ENCODE assay signal across 8 mouse cellular contexts in genomic region chr7:123124299-123124716, GRCm38 (mm10). TPM values are rescaled to one million over a fixed set of nuclear protein-coding genes. Genes with fewer than 3 reads are reported as not detected.
DNase-seq lines count a peak whose midpoint lies in the region; ATAC-seq and TF ChIP-seq lines count a peak whose summit lies in the region.

No protein-coding gene starts in this region.

- TF ChIP-seq CTCF in intestine, postnatal 0 days (IDR thresholded peaks at IDR 0.05; ENCODE audit: low read depth) = no peak

- H3K9ac ChIP-seq in heart, embryonic 13.5 days = peak overlapping the region; percentile 100
- H3K9ac ChIP-seq in embryonic facial prominence, embryonic 14.5 days (ENCODE audit: low read depth, low read length) = peak overlapping the region; percentile 99
- peak overlapping the region; percentile 97 for H3K9ac ChIP-seq in intestine, postnatal 0 days (ENCODE audit: low read depth, low read length)
- peak overlapping the region; percentile 98 for H3K9ac ChIP-seq in neural tube, embryonic 13.5 days

- H3K27me3 ChIP-seq in heart, embryonic 13.5 days (replicated peaks) = no peaks in the 10 kb centered on the region
- no peaks in the 10 kb centered on the region for H3K27me3 ChIP-seq in embryonic facial prominence, embryonic 14.5 days (replicated peaks; ENCODE audit: control insufficient read depth, insufficient read depth, low read length)
- no peaks in the 10 kb centered on the region for H3K27me3 ChIP-seq in intestine, postnatal 0 days (replicated peaks; ENCODE audit: control insufficient read depth, insufficient read depth, low read length)
- no peaks in the 10 kb centered on the region for H3K27me3 ChIP-seq in neural tube, embryonic 13.5 days

- H3K4me1 ChIP-seq in heart, embryonic 13.5 days = peaks cover 47% of the 10 kb centered on the region
- peaks cover 21% of the 10 kb centered on the region for H3K4me1 ChIP-seq in embryonic facial prominence, embryonic 14.5 days (ENCODE audit: control insufficient read depth, insufficient read depth, low read length)
- no peaks in the 10 kb centered on the region; the same call in 1 of the 2 replicates for H3K4me1 ChIP-seq in intestine, postnatal 0 days (replicated peaks; ENCODE audit: control insufficient read depth, insufficient read depth, low read length)
- H3K4me1 ChIP-seq in neural tube, embryonic 13.5 days (replicated peaks) = peaks cover 43% of the 10 kb centered on the region

- peak overlapping the region; percentile 97 for H3K4me3 ChIP-seq in heart, embryonic 13.5 days
- peak overlapping the region; percentile 99 for H3K4me3 ChIP-seq in embryonic facial prominence, embryonic 14.5 days (ENCODE audit: low read depth, low read length)
- peak overlapping the region; percentile 98 for H3K4me3 ChIP-seq in intestine, postnatal 0 days (ENCODE audit: low read depth, low read length)
- H3K4me3 ChIP-seq in neural tube, embryonic 13.5 days = peak overlapping the region; percentile 88

- peaks cover 22% of the 10 kb centered on the region for H3K36me3 ChIP-seq in heart, embryonic 13.5 days
- peaks cover 13% of the 10 kb centered on the region for H3K36me3 ChIP-seq in embryonic facial prominence, embryonic 14.5 days (ENCODE audit: control insufficient read depth, insufficient read depth, low read length)
- H3K36me3 ChIP-seq in intestine, postnatal 0 days (ENCODE audit: control insufficient read depth, insufficient read depth) = no peaks in the 10 kb centered on the region
- peaks cover 7% of the 10 kb centered on the region; the same call in 1 of the 2 replicates for H3K36me3 ChIP-seq in neural tube, embryonic 13.5 days

- under 1% methylated on average over 18 of the region's 45 CpGs for whole genome bisulfite sequencing in heart, embryonic 13.5 days
- 5% methylated on average over 4 of the region's 45 CpGs for WGBS in embryonic facial prominence, embryonic 14.5 days
- WGBS in intestine, postnatal 0 days = 1% methylated on average over 38 of the region's 45 CpGs
- under 1% methylated on average over 41 of the region's 45 CpGs for WGBS in neural tube, embryonic 13.5 days

- DNase-seq in heart, postnatal 4 days = no peak
- peak; percentile 20 for DNase-seq in ES-CJ7 (ENCODE audit: low read depth, low spot score)
- no peak for DNase-seq in embryonic facial prominence, embryonic 14.5 days (ENCODE audit: low spot score)
- no peak for DNase-seq in ovary, adult 18-20 months (ENCODE audit: low spot score)
- DNase-seq in embryo, embryonic 10 days (ENCODE audit: low spot score) = no peak

- ATAC-seq in heart, embryonic 13.5 days (ENCODE audit: extremely low read depth, insufficient number of reproducible peaks, low FRiP score, low TSS enrichment) = peak; percentile 77
- ATAC-seq in embryonic facial prominence, embryonic 14.5 days (ENCODE audit: low read depth) = peak; percentile 73
- peak; percentile 55 for ATAC-seq in intestine, postnatal 0 days
- ATAC-seq in neural tube, embryonic 13.5 days (ENCODE audit: low read depth) = peak; percentile 81

- peak overlapping the region; percentile 97 for H3K27ac ChIP-seq in heart, embryonic 13.5 days (replicated peaks)
- peak overlapping the region; percentile 98 for H3K27ac ChIP-seq in embryonic facial prominence, embryonic 14.5 days (replicated peaks; ENCODE audit: low read depth, low read length)
- H3K27ac ChIP-seq in intestine, postnatal 0 days (ENCODE audit: low read depth, low read length) = peak overlapping the region; percentile 92
- H3K27ac ChIP-seq in neural tube, embryonic 13.5 days (replicated peaks) = peak overlapping the region; percentile 98

- H3K9me3 ChIP-seq in heart, embryonic 13.5 days = no peaks in the 10 kb centered on the region
- H3K9me3 ChIP-seq in embryonic facial prominence, embryonic 14.5 days (ENCODE audit: control insufficient read depth, low read length) = no peaks in the 10 kb centered on the region
- H3K9me3 ChIP-seq in intestine, postnatal 0 days (ENCODE audit: control insufficient read depth) = no peaks in the 10 kb centered on the region
- H3K9me3 ChIP-seq in neural tube, embryonic 13.5 days = no peaks in the 10 kb centered on the region

- peak overlapping the region; percentile 73 for H3K4me2 ChIP-seq in heart, embryonic 13.5 days
- peak overlapping the region; percentile 52 for H3K4me2 ChIP-seq in embryonic facial prominence, embryonic 14.5 days (ENCODE audit: low read depth, low read length)
- peak overlapping the region; percentile 70 for H3K4me2 ChIP-seq in intestine, postnatal 0 days (replicated peaks; ENCODE audit: low read depth)
- H3K4me2 ChIP-seq in neural tube, embryonic 13.5 days = peak overlapping the region; percentile 69

RNA-seq across cellular contexts. Expression of gene Tnrc6a, which starts 0.6 kb away (rescaled TPM):
- 28.7 and 30.8 TPM in 2 replicates for polyA plus RNA-seq in heart, embryonic 13.5 days (2015; fragmentation: Nextera tagmentation; extraction: Ambion mirVana)
- 10 to 100 TPM; 44.5 to 50.1 TPM for total RNA-seq in heart, postnatal 4 days (2021)
- 35.6 and 38.2 TPM in 2 replicates for polyA plus RNA-seq in embryonic facial prominence, embryonic 14.5 days (2014; fragmentation: Nextera tagmentation; extraction: Ambion mirVana)
- polyA plus RNA-seq in intestine, postnatal 0 days (2015; fragmentation: Nextera tagmentation; extraction: Ambion mirVana) = 42.0 and 55.0 TPM in 2 replicates
- polyA plus RNA-seq in neural tube, embryonic 13.5 days (2015; fragmentation: Nextera tagmentation; extraction: Ambion mirVana) = 43.0 and 47.1 TPM in 2 replicates
